Mouse (Mus musculus): ENCODE data around the gene Cdc26. TPM values are rescaled to one million over a fixed set of nuclear protein-coding genes. Genes with fewer than 3 reads are reported as not detected.

Cdc26 gene
- total and polyA plus RNA-seq, 3 experiments: 78.2 to 258 (median 125) TPM

- H3K9me3 ChIP-seq (replicated peaks; ENCODE audit: low read length): no peaks in the 10 kb centered on the region
- no peak overlapping the region for H3K9ac ChIP-seq (ENCODE audit: insufficient read depth, low read depth)
- no peaks in the 10 kb centered on the region for H3K27me3 ChIP-seq (replicated peaks)
- in situ Hi-C loops (cut with MboI; ENCODE audit: low pct_ligation_motif_present, low pct_unique_long_range_greater_than_20kb, low sequenced_read_pairs) (no loop called here), dilution Hi-C loops (cut with MboI; ENCODE audit: extremely low pct_ligation_motif_present, extremely low pct_unique_long_range_greater_than_20kb, low sequenced_read_pairs) (no loop called here)
- DNase-seq (ENCODE audit: extremely low read depth): no peak
- peaks cover 0 to under 1% of the 10 kb centered on the region in 2 experiments; a peak in 1 of 4 replicates for H3K4me1 ChIP-seq (ENCODE audit: control insufficient read depth in 1 of 2, insufficient read depth in 2 of 2)
- TF ChIP-seq RCOR1 (conservative IDR thresholded peaks at IDR 0.05; ENCODE audit: low read depth, low read length) (no peak), ZNF384 (IDR thresholded peaks at IDR 0.05; ENCODE audit: low read depth, low read length) (no peak), KAT2A (IDR thresholded peaks at IDR 0.05; ENCODE audit: insufficient replicate concordance, low read length) (no peak), MEF2A (IDR thresholded peaks at IDR 0.05; ENCODE audit: borderline replicate concordance, low read depth, low read length) (no peak), CHD1 (IDR thresholded peaks at IDR 0.05; ENCODE audit: low read depth, low read length) (no peak), SIN3A (IDR thresholded peaks at IDR 0.05; ENCODE audit: low read length) (no peak), POLR2A (IDR thresholded peaks at IDR 0.05; ENCODE audit: low read depth, low read length) (no peak), ETS1 (conservative IDR thresholded peaks at IDR 0.05; ENCODE audit: low read depth, low read length) (no peak), JUN (IDR thresholded peaks at IDR 0.05; ENCODE audit: insufficient read depth, low read depth, low read length) (no peak), SMC3 (IDR thresholded peaks at IDR 0.05; ENCODE audit: low read depth, low read length) (no peak), BHLHE40 (IDR thresholded peaks at IDR 0.05; ENCODE audit: low read depth, low read length) (no peak), HCFC1 (IDR thresholded peaks at IDR 0.05; ENCODE audit: low read depth, low read length) (no peak), CHD2 (IDR thresholded peaks at IDR 0.05; ENCODE audit: low read length) (no peak), TCF12 (IDR thresholded peaks at IDR 0.05; ENCODE audit: low read depth, low read length) (no peak), IRF4 (IDR thresholded peaks at IDR 0.05; ENCODE audit: low read depth, low read length) (no peak), RAD21 (IDR thresholded peaks at IDR 0.05; ENCODE audit: low read depth, low read length) (no peak), NELFE (IDR thresholded peaks at IDR 0.05; ENCODE audit: low read depth, low read length) (no peak)
- H3K36me3 ChIP-seq (replicated peaks in 1 of 2; ENCODE audit: control insufficient read depth in 1 of 2, insufficient read depth in 1 of 2, low read length in 1 of 2): peaks cover 49 to 86% of the 10 kb centered on the region in 2 experiments
- H3K4me3 ChIP-seq (replicated peaks in 1 of 3; ENCODE audit: low read depth in 2 of 3, low read length in 2 of 3, poor library complexity in 1 of 3): no peak overlapping the region
- H3K4me2 ChIP-seq (ENCODE audit: insufficient read depth, low read depth, poor library complexity, severe bottlenecking): no peak overlapping the region
- H3K27ac ChIP-seq (ENCODE audit: insufficient read depth, low read depth): no peak overlapping the region
- H3K79me2 ChIP-seq (replicated peaks; ENCODE audit: control insufficient read depth, extremely low read depth, insufficient read depth, poor library complexity, severe bottlenecking): peaks cover 28% of the 10 kb centered on the region
Observed at GRCm38 (mm10) chr4:62398956-62399355, 9.5 kb downstream of the Cdc26 start.

GRCm38 (mm10) chr4:62397616-62398365 lies 10.7 kb downstream of the Cdc26 start:
- no peak overlapping the region for H3K9ac ChIP-seq (ENCODE audit: insufficient read depth, low read depth)
- DNase-seq (ENCODE audit: extremely low read depth): no peak
- H3K4me1 ChIP-seq (ENCODE audit: control insufficient read depth in 1 of 2, insufficient read depth in 2 of 2): no peaks in the 10 kb centered on the region
- in situ Hi-C loops (cut with MboI; ENCODE audit: low pct_ligation_motif_present, low pct_unique_long_range_greater_than_20kb, low sequenced_read_pairs): no loop called here
- dilution Hi-C loops (cut with MboI; ENCODE audit: extremely low pct_ligation_motif_present, extremely low pct_unique_long_range_greater_than_20kb, low sequenced_read_pairs): no loop called here
- no peaks in the 10 kb centered on the region for H3K9me3 ChIP-seq (replicated peaks; ENCODE audit: low read length)
- TF ChIP-seq ELF1 (IDR thresholded peaks at IDR 0.05; ENCODE audit: low read depth, low read length) (no peak), RAD21 (IDR thresholded peaks at IDR 0.05; ENCODE audit: low read depth, low read length) (no peak), E2F4 (IDR thresholded peaks at IDR 0.05; ENCODE audit: insufficient replicate concordance, low read depth, low read length) (no peak), USF1 (IDR thresholded peaks at IDR 0.05; ENCODE audit: low read depth, low read length) (no peak), ZKSCAN1 (IDR thresholded peaks at IDR 0.05; ENCODE audit: borderline replicate concordance, low read depth, low read length) (no peak), GABPA (IDR thresholded peaks at IDR 0.05; ENCODE audit: insufficient replicate concordance, low read depth, low read length) (no peak), IRF4 (IDR thresholded peaks at IDR 0.05; ENCODE audit: low read depth, low read length) (no peak), MYC (IDR thresholded peaks at IDR 0.05; ENCODE audit: low read depth, low read length) (no peak), ZC3H11A (IDR thresholded peaks at IDR 0.05; ENCODE audit: low read depth, low read length) (no peak), ZMIZ1 (IDR thresholded peaks at IDR 0.05; ENCODE audit: low read depth, low read length) (no peak), MAX (IDR thresholded peaks at IDR 0.05; ENCODE audit: low read length) (no peak), MAZ (IDR thresholded peaks at IDR 0.05; ENCODE audit: low read depth, low read length) (no peak), MXI1 (IDR thresholded peaks at IDR 0.05; ENCODE audit: low read depth, low read length) (no peak), TCF12 (IDR thresholded peaks at IDR 0.05; ENCODE audit: low read depth, low read length) (no peak), ZNF384 (IDR thresholded peaks at IDR 0.05; ENCODE audit: low read depth, low read length) (no peak), UBTF (IDR thresholded peaks at IDR 0.05; ENCODE audit: low read depth, low read length) (no peak), KAT2A (IDR thresholded peaks at IDR 0.05; ENCODE audit: insufficient replicate concordance, low read length) (no peak)
- H3K4me3 ChIP-seq (replicated peaks in 1 of 3; ENCODE audit: low read depth in 2 of 3, low read length in 2 of 3, poor library complexity in 1 of 3): no peak overlapping the region
- H3K4me2 ChIP-seq (ENCODE audit: insufficient read depth, low read depth, poor library complexity, severe bottlenecking): no peak overlapping the region
- H3K36me3 ChIP-seq (replicated peaks in 1 of 2; ENCODE audit: control insufficient read depth in 1 of 2, insufficient read depth in 1 of 2, low read length in 1 of 2): peaks cover 52 to 84% of the 10 kb centered on the region in 2 experiments
- no peak overlapping the region for H3K27ac ChIP-seq (ENCODE audit: insufficient read depth, low read depth)
- H3K27me3 ChIP-seq (replicated peaks): no peaks in the 10 kb centered on the region
- H3K79me2 ChIP-seq (replicated peaks; ENCODE audit: control insufficient read depth, extremely low read depth, insufficient read depth, poor library complexity, severe bottlenecking): peaks cover 18% of the 10 kb centered on the region
